Mouse (Mus musculus) kidney, postnatal 0 days (tissue): ENCODE measurements at regions not wholly inside any gene's neighbourhood (a gene's known extent, or its start where the extent isn't known, plus 50 kb on each side); places are given as distances from the start of the nearest gene placed in this dataset.

ENCODE experiments used
- ATAC-seq: fragments of 200-750 bp; cut with Nextera tagmentation; replicated peaks from 2 replicates; pipeline ENCODE4 v1.8.0; 2017; ENCODE audit warnings: low read depth, moderate number of reproducible peaks, moderate TSS enrichment, moderate library complexity; ENCODE audit not compliant: low FRiP score
- DNase-seq: peaks from one replicate; pipeline ENCODE4 v3.0.0-alpha.2; 2016; ENCODE audit warnings: low spot score
- H3K27ac ChIP-seq: fragments of 300-500 bp; sonication (generic); 2 replicates; pipeline ENCODE4 v1.5.1; 2014; ENCODE audit warnings: mild to moderate bottlenecking
- H3K27me3 ChIP-seq: fragments of 300-500 bp; sonication (generic); 2 replicates; pipeline ENCODE4 v1.6.1; 2014; ENCODE audit warnings: low read length, mixed read lengths; ENCODE audit not compliant: insufficient read depth
- H3K36me3 ChIP-seq: fragments of 300-500 bp; sonication (generic); 2 replicates; pipeline ENCODE4 v1.6.1; 2014; ENCODE audit warnings: low read length, mixed read lengths; ENCODE audit not compliant: insufficient read depth
- H3K4me1 ChIP-seq: fragments of 300-500 bp; sonication (generic); replicated peaks from 2 replicates; pipeline ENCODE4 v1.6.1; 2014; ENCODE audit warnings: antibody characterized with exemption, low read length, mixed read lengths; ENCODE audit not compliant: insufficient read depth
- H3K4me2 ChIP-seq: fragments of 300-500 bp; sonication (generic); 2 replicates; pipeline ENCODE4 v1.6.1; 2014; ENCODE audit warnings: mild to moderate bottlenecking, low read length, moderate library complexity, mixed read lengths
- H3K4me3 ChIP-seq: fragments of 300-500 bp; sonication (generic); replicated peaks from 2 replicates; pipeline ENCODE4 v1.5.1; 2014; ENCODE audit warnings: low read depth, low read length
- H3K9ac ChIP-seq: fragments of 300-500 bp; sonication (generic); 2 replicates; pipeline ENCODE4 v1.6.1; 2014; ENCODE audit warnings: low read depth, low read length
- H3K9me3 ChIP-seq: fragments of 300-500 bp; sonication (generic); replicated peaks from 2 replicates; pipeline ENCODE4 v1.6.1; 2016; ENCODE audit warnings: low read length, inconsistent platforms, mixed read lengths
- CTCF ChIP-seq: IDR thresholded peaks from 2 replicates; pipeline ENCODE4 v1.5.1; 2016; ENCODE audit warnings: antibody characterized with exemption, low read depth, mild to moderate bottlenecking, moderate library complexity
- WGBS: fragments of 180-500 bp; shearing (Covaris S2); extraction: QIAGEN DNeasy Blood & Tissue Kit; methylation state at CpG from one replicate; pipeline ENCODE4 v1.1.7; 2014; 5-methylcytosine and 5-hydroxymethylcytosine counted together

- no peak overlapping the region for H3K27ac ChIP-seq
- H3K4me3 ChIP-seq, result no peak overlapping the region
- no peak overlapping the region for H3K9ac ChIP-seq
- WGBS, result 89% methylated on average over 4 of the region's 4 CpGs
- TF ChIP-seq CTCF, result no peak
- ATAC-seq (no peak), DNase-seq (no peak)
- H3K27me3 ChIP-seq, result no peaks in the 10 kb centered on the region
- no peaks in the 10 kb centered on the region for H3K9me3 ChIP-seq
- no peaks in the 10 kb centered on the region for H3K4me1 ChIP-seq
- no peak overlapping the region for H3K4me2 ChIP-seq
- H3K36me3 ChIP-seq, result no peaks in the 10 kb centered on the region
These were observed 142.1 kb upstream of the Marcks start for GRCm38 (mm10) chr10:37280823-37281222.

- TF ChIP-seq CTCF, result no peak
- DNase-seq, result no peak
- Histone ChIP-seq H3K4me1 (no peaks in the 10 kb centered on the region), H3K27ac (no peak overlapping the region), H3K4me3 (no peak overlapping the region), H3K9me3 (no peaks in the 10 kb centered on the region), H3K4me2 (no peak overlapping the region), H3K36me3 (no peaks in the 10 kb centered on the region), H3K9ac (no peak overlapping the region), H3K27me3 (no peaks in the 10 kb centered on the region)
- WGBS, result 75% methylated on average over 6 of the region's 6 CpGs
- ATAC-seq, result no peak
These were observed 141.6 kb upstream of the Marcks start for GRCm38 (mm10) chr10:37280150-37280820.

GRCm38 (mm10) chr10:37279316-37279715, 140.6 kb upstream of the Marcks start:
- no peak for TF ChIP-seq CTCF
- DNase-seq (no peak), ATAC-seq (no peak)
- Histone ChIP-seq H3K4me1 (no peaks in the 10 kb centered on the region), H3K4me3 (no peak overlapping the region), H3K4me2 (no peak overlapping the region), H3K9ac (no peak overlapping the region), H3K36me3 (no peaks in the 10 kb centered on the region), H3K9me3 (no peaks in the 10 kb centered on the region), H3K27me3 (no peaks in the 10 kb centered on the region), H3K27ac (no peak overlapping the region)
- 58% methylated on average over 1 of the region's 1 CpGs for WGBS

- 88% methylated on average over 1 of the region's 1 CpGs for WGBS
- Histone ChIP-seq H3K27me3 (no peaks in the 10 kb centered on the region), H3K9me3 (no peaks in the 10 kb centered on the region), H3K4me2 (no peak overlapping the region), H3K4me1 (no peaks in the 10 kb centered on the region), H3K9ac (no peak overlapping the region), H3K4me3 (no peak overlapping the region), H3K36me3 (no peaks in the 10 kb centered on the region), H3K27ac (no peak overlapping the region)
- ATAC-seq (no peak), DNase-seq (no peak)
- no peak for TF ChIP-seq CTCF
These were observed 137.1 kb upstream of the Marcks start for GRCm38 (mm10) chr10:37275857-37276256.

- Histone ChIP-seq H3K9ac (no peak overlapping the region), H3K4me2 (no peak overlapping the region), H3K9me3 (no peaks in the 10 kb centered on the region), H3K4me3 (no peak overlapping the region), H3K27ac (no peak overlapping the region), H3K4me1 (no peaks in the 10 kb centered on the region), H3K36me3 (no peaks in the 10 kb centered on the region), H3K27me3 (no peaks in the 10 kb centered on the region)
- WGBS, result 80% methylated on average over 7 of the region's 7 CpGs
- DNase-seq (no peak), ATAC-seq (no peak)
- TF ChIP-seq CTCF, result no peak
These were observed 136.6 kb upstream of the Marcks start for GRCm38 (mm10) chr10:37275271-37275670.

- no peak overlapping the region for H3K27ac ChIP-seq
- no peaks in the 10 kb centered on the region for H3K4me1 ChIP-seq
- no peak for TF ChIP-seq CTCF
- no peak overlapping the region for H3K9ac ChIP-seq
- no peak for ATAC-seq
- no peaks in the 10 kb centered on the region for H3K36me3 ChIP-seq
- no peaks in the 10 kb centered on the region for H3K27me3 ChIP-seq
- WGBS, result 92% methylated on average over 1 of the region's 1 CpGs
- H3K9me3 ChIP-seq, result no peaks in the 10 kb centered on the region
- H3K4me2 ChIP-seq, result no peak overlapping the region
- H3K4me3 ChIP-seq, result no peak overlapping the region
- no peak for DNase-seq
These were observed 133.2 kb upstream of the Marcks start for GRCm38 (mm10) chr10:37271967-37272366.
